Mouse (Mus musculus) MEL (cell line): Measurements from ENCODE around the gene Upk1b. TPM values are rescaled to one million over a fixed set of nuclear protein-coding genes. Genes with fewer than 3 reads are reported as not detected.

Source experiments
- DNase-seq: peaks from one replicate; pipeline ENCODE4 v3.0.0; 2011; ENCODE audit warnings: low read depth, low spot score
- H3K27ac ChIP-seq: 2 replicates; pipeline ENCODE4 v1.5.1; 2012; ENCODE audit warnings: low read depth, mild to moderate bottlenecking, control low read depth, low read length, moderate library complexity; ENCODE audit not compliant: control insufficient read depth
- H3K27me3 ChIP-seq, 2 experiments: fragments of 150-350 bp in 1 of 2; sonication (generic) in 1 of 2; 2 replicates each; pipeline ENCODE4 v1.6.1; 2012; ENCODE audit warnings: low read length in 2 of 2, mild to moderate bottlenecking in 2 of 2, improper control_type of control experiment in 1 of 2, moderate library complexity in 1 of 2; ENCODE audit not compliant: insufficient read depth in 2 of 2, control insufficient read depth in 1 of 2
- H3K36me3 ChIP-seq, 2 experiments: 2 replicates each; pipeline ENCODE4 v1.6.1; 2012 to 2014; ENCODE audit warnings: low read length in 2 of 2, improper control_type of control experiment in 1 of 2, inconsistent platforms in 1 of 2, mild to moderate bottlenecking in 1 of 2; ENCODE audit not compliant: insufficient read depth in 2 of 2, control insufficient read depth in 1 of 2
- H3K4me1 ChIP-seq, 2 experiments: fragments of 150-350 bp in 1 of 2; sonication (generic) in 1 of 2; 2 replicates each; pipeline ENCODE4 v1.6.1; 2012; ENCODE audit warnings: low read length in 2 of 2, improper control_type of control experiment in 1 of 2, mild to moderate bottlenecking in 1 of 2; ENCODE audit not compliant: insufficient read depth in 2 of 2, control insufficient read depth in 1 of 2
- H3K4me3 ChIP-seq, 2 experiments: fragments of 150-350 bp in 1 of 2; sonication (generic) in 1 of 2; 2 replicates each; pipeline ENCODE4 v1.5.1; 2012; ENCODE audit warnings: low read depth in 2 of 2, low read length in 2 of 2, mild to moderate bottlenecking in 2 of 2, moderate library complexity in 2 of 2, control low read depth in 1 of 2, improper control_type of control experiment in 1 of 2; ENCODE audit not compliant: control insufficient read depth in 1 of 2, insufficient read depth in 1 of 2
- H3K79me2 ChIP-seq: 2 replicates; pipeline ENCODE4 v1.6.1; 2012; ENCODE audit warnings: mild to moderate bottlenecking, low read length, moderate library complexity; ENCODE audit not compliant: control insufficient read depth, poor library complexity, insufficient read depth
- H3K9ac ChIP-seq: 2 replicates; pipeline ENCODE4 v1.6.1; 2012; ENCODE audit warnings: low read depth, mild to moderate bottlenecking, control low read depth, low read length, moderate library complexity; ENCODE audit not compliant: control insufficient read depth, poor library complexity, severe bottlenecking
- H3K9me3 ChIP-seq: fragments of 150-350 bp; sonication (generic); replicated peaks from 2 replicates; pipeline ENCODE4 v1.6.1; 2012; ENCODE audit warnings: mild to moderate bottlenecking, low read length, improper control_type of control experiment, moderate library complexity; ENCODE audit not compliant: insufficient read depth
- BHLHE40 ChIP-seq: IDR thresholded peaks from 2 replicates; pipeline ENCODE4 v1.6.1; 2012; ENCODE audit warnings: low read depth, mild to moderate bottlenecking, inconsistent platforms, low read length, improper control_type of control experiment, borderline replicate concordance
- CHD1 ChIP-seq: IDR thresholded peaks from 2 replicates; pipeline ENCODE4 v1.6.1; 2012; ENCODE audit warnings: low read depth, mild to moderate bottlenecking, inconsistent platforms, low read length, improper control_type of control experiment
- CHD2 ChIP-seq: IDR thresholded peaks from 2 replicates; pipeline ENCODE4 v1.6.1; 2011; ENCODE audit warnings: low read length, improper control_type of control experiment
- ETS1 ChIP-seq: IDR thresholded peaks from 2 replicates; pipeline ENCODE4 v1.6.1; 2012; ENCODE audit warnings: low read depth, mild to moderate bottlenecking, inconsistent platforms, low read length, improper control_type of control experiment, moderate library complexity
- GATA1 ChIP-seq: IDR thresholded peaks from 2 replicates; pipeline ENCODE4 v1.6.1; 2011; ENCODE audit warnings: low read depth, low read length, improper control_type of control experiment
- JUND ChIP-seq: IDR thresholded peaks from 2 replicates; pipeline ENCODE4 v1.6.1; 2011; ENCODE audit warnings: low read depth, mild to moderate bottlenecking, improper control_type of control experiment, low read length
- MAFK ChIP-seq: IDR thresholded peaks from 2 replicates; pipeline ENCODE4 v1.6.1; 2011; ENCODE audit warnings: low read depth, mild to moderate bottlenecking, low read length, improper control_type of control experiment, borderline replicate concordance
- MAZ ChIP-seq: IDR thresholded peaks from 2 replicates; pipeline ENCODE4 v1.6.1; 2012; ENCODE audit warnings: low read depth, mild to moderate bottlenecking, inconsistent platforms, low read length, improper control_type of control experiment
- MYB ChIP-seq: IDR thresholded peaks from 2 replicates; pipeline ENCODE4 v1.6.1; 2011; ENCODE audit warnings: mild to moderate bottlenecking, low read depth, low read length, improper control_type of control experiment
- MYC ChIP-seq: IDR thresholded peaks from 2 replicates; pipeline ENCODE4 v1.6.1; 2011; ENCODE audit warnings: low read depth, mild to moderate bottlenecking, low read length, improper control_type of control experiment, moderate library complexity
- POLR2A ChIP-seq, 2 experiments: IDR thresholded peaks; 2 replicates each; pipeline ENCODE4 v1.6.1; 2011 to 2012; ENCODE audit warnings: low read length in 2 of 2, mild to moderate bottlenecking in 2 of 2, control low read depth in 1 of 2, improper control_type of control experiment in 1 of 2, low read depth in 1 of 2, moderate library complexity in 1 of 2; ENCODE audit not compliant: control insufficient read depth in 1 of 2, insufficient read depth in 1 of 2, poor library complexity in 1 of 2
- POLR2AphosphoS5 ChIP-seq: IDR thresholded peaks from 2 replicates; pipeline ENCODE4 v1.6.1; 2012; ENCODE audit warnings: low read depth, borderline replicate concordance, mild to moderate bottlenecking, inconsistent platforms, low read length, moderate library complexity, mixed read lengths
- RAD21 ChIP-seq: IDR thresholded peaks from 2 replicates; pipeline ENCODE4 v1.6.1; 2011; ENCODE audit warnings: mild to moderate bottlenecking, low read depth, low read length, improper control_type of control experiment
- RCOR1 ChIP-seq: IDR thresholded peaks from 2 replicates; pipeline ENCODE4 v1.6.1; 2012; ENCODE audit warnings: low read depth, mild to moderate bottlenecking, inconsistent platforms, low read length, improper control_type of control experiment
- SMC3 ChIP-seq: IDR thresholded peaks from 2 replicates; pipeline ENCODE4 v1.6.1; 2011; ENCODE audit warnings: low read depth, low read length, improper control_type of control experiment
- TAL1 ChIP-seq: IDR thresholded peaks from 2 replicates; pipeline ENCODE4 v1.6.1; 2012; ENCODE audit warnings: mild to moderate bottlenecking, inconsistent platforms, low read length, moderate library complexity, mixed read lengths
- TCF12 ChIP-seq: IDR thresholded peaks from 2 replicates; pipeline ENCODE4 v1.6.1; 2014; ENCODE audit warnings: low read depth, mild to moderate bottlenecking, inconsistent platforms, low read length, improper control_type of control experiment, moderate library complexity
- USF1 ChIP-seq: IDR thresholded peaks from 2 replicates; pipeline ENCODE4 v1.6.1; 2014; ENCODE audit warnings: low read depth, mild to moderate bottlenecking, inconsistent platforms, low read length, improper control_type of control experiment, moderate library complexity
- USF2 ChIP-seq, 2 experiments: IDR thresholded peaks; 2 replicates each; pipeline ENCODE4 v1.6.1; 2011 to 2012; ENCODE audit warnings: improper control_type of control experiment in 2 of 2, low read length in 2 of 2, borderline replicate concordance in 1 of 2, inconsistent platforms in 1 of 2, low read depth in 1 of 2, mild to moderate bottlenecking in 1 of 2; ENCODE audit not compliant: insufficient read depth in 1 of 2
- ZMIZ1 ChIP-seq: IDR thresholded peaks from 2 replicates; pipeline ENCODE4 v1.6.1; 2012; ENCODE audit warnings: low read depth, mild to moderate bottlenecking, inconsistent platforms, low read length, improper control_type of control experiment, moderate library complexity
- ZNF384 ChIP-seq: IDR thresholded peaks from 2 replicates; pipeline ENCODE4 v1.6.1; 2012; ENCODE audit warnings: low read depth, mild to moderate bottlenecking, inconsistent platforms, low read length, improper control_type of control experiment
- polyA plus RNA-seq, 2 experiments: library from polyadenylated mRNA; stranded (reverse) in 1 of 2; unstranded in 1 of 2; fragments of >175 nt in 1 of 2; fragments of >200 nt in 1 of 2; gene quantifications; 2 replicates each; pipeline versions ENCODE4 v1.2.1 to v1.2.4; 2012; ENCODE audit warnings: low replicate concordance in 2 of 2, low read depth in 1 of 2; ENCODE audit not compliant: insufficient read length in 2 of 2, insufficient read depth in 1 of 2, missing spikeins in 1 of 2
- total RNA-seq: library from RNA; depleted of rRNA; stranded (reverse); fragments of 300-350 nt; gene quantifications from 2 replicates; pipeline ENCODE4 v1.2.3, GENCODE M21; 2012

Upk1b gene
- total and polyA plus RNA-seq, 3 experiments: not detected

- no peak for DNase-seq
- TF ChIP-seq ZMIZ1 (no peak), USF1 (no peak), ZNF384 (no peak), RCOR1 (no peak), ETS1 (no peak), CHD1 (no peak), MYC (no peak), RAD21 (no peak), POLR2A (IDR thresholded peaks at IDR 0.05; ENCODE audit: control insufficient read depth in 1 of 2, insufficient read depth in 1 of 2, low read depth in 1 of 2, low read length in 2 of 2, poor library complexity in 1 of 2) (no peak), TCF12 (no peak), BHLHE40 (no peak), USF2 (IDR thresholded peaks at IDR 0.05; ENCODE audit: borderline replicate concordance in 1 of 2, insufficient read depth in 1 of 2, low read depth in 1 of 2, low read length in 2 of 2) (no peak)
- Histone ChIP-seq H3K36me3 (no peaks in the 10 kb centered on the region), H3K9ac (no peak overlapping the region), H3K4me1 (peaks cover 0 to 2% of the 10 kb centered on the region in 2 experiments; a peak in 1 of 4 replicates), H3K9me3 (no peaks in the 10 kb centered on the region), H3K27me3 (no peaks in the 10 kb centered on the region; a peak in 1 of 4 replicates), H3K27ac (no peak overlapping the region), H3K79me2 (no peaks in the 10 kb centered on the region), H3K4me3 (no peak overlapping the region)
Observed at GRCm38 (mm10) chr16:38750803-38751202, 49.3 kb downstream of the Upk1b start.

GRCm38 (mm10) chr16:38743941-38744673 lies 56.0 kb downstream of the Upk1b start:
- no peak for DNase-seq
- Histone ChIP-seq H3K27ac (no peak overlapping the region), H3K36me3 (no peaks in the 10 kb centered on the region), H3K4me3 (no peak overlapping the region), H3K4me1 (no peaks in the 10 kb centered on the region), H3K9me3 (no peaks in the 10 kb centered on the region), H3K27me3 (no peaks in the 10 kb centered on the region; a peak in 1 of 4 replicates), H3K79me2 (no peaks in the 10 kb centered on the region), H3K9ac (no peak overlapping the region)
- TF ChIP-seq SMC3: no peak
- no peak for TF ChIP-seq BHLHE40
- no peak for TF ChIP-seq POLR2AphosphoS5
- no peak for TF ChIP-seq GATA1
- no peak for TF ChIP-seq CHD2
- TF ChIP-seq MYC: no peak
- TF ChIP-seq MAZ: no peak
- no peak for TF ChIP-seq MYB
- no peak for TF ChIP-seq MAFK
- no peak for TF ChIP-seq JUND
- TF ChIP-seq ETS1: no peak
- no peak for TF ChIP-seq TAL1
- no peak for TF ChIP-seq CHD1
